Mouse (Mus musculus): ENCODE measurements around the gene Ust.

Ust gene

DNA sequence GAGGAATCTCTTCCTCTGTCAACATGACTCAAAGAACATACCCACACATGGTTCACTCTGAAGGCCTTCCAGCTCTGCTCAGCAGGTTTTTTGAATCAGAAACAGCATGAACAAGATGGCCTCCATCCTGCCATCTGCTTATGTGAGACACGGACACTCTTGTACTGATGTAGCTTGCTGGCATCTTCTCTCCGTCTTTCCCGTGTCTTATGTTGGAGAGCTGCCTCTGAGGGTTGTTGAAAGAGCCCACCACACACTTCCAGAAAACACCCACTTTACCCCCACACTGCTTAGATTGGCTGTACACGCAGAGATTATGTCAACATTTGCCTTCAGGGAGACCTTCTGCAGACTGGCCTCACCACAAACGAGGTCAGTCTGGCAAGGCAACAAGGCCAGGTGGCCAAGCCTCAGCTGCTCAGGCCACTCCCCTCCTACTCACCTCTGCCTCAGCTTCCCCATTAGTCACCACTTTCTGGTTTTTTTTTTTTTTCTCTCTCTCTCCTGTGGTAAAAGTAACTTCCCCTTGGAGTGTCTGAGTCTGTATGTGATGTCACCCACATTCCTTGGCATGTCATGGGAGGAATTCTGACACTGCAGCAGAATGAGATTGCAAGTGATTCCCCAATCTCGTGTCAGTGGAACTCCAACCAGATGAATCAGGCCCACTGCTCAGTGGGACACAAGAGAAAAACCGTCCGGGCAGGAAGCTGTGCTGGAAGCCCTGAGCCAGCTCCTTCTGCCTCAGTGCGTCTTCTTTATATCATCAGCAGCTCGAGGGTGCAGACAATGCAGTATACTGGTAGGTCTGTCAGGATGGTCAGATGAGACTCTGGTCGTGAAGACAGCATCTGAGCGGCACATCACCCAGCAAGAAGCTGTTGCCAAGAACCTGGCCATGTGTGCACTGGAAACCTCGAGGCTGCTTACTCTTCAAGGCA, 19.4 kb downstream of the Ust start:
- no peak for DNase-seq

DNA sequence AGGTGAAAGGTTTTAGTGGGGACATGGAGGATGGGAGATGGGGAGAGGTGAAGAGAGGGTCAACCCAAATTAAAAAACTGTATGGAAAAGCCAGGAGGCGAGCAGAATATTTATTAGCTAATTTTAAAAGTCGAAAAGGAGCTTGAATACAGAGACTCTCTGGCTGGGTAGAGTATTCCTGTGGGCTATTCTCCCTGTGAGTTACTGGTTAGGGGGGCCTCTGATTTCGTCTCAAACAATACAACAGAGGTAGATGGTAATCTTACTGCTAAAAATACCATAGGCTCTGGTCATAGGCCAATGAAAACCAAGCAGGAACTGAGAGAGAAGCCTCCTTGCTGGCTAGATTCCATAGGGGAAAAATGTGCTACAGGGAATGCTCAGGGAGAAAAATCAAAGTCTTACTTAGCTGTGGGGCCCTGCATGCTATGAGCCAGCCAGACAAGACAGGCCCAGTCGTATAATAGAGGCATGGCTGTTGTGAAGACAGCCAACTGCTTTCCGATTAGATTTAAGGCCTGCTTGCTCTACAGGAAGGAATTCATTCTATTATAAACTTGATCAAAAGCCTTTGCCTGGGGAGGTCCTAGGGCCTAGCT, 23.0 kb downstream of the Ust start:
- no peak for DNase-seq

DNA sequence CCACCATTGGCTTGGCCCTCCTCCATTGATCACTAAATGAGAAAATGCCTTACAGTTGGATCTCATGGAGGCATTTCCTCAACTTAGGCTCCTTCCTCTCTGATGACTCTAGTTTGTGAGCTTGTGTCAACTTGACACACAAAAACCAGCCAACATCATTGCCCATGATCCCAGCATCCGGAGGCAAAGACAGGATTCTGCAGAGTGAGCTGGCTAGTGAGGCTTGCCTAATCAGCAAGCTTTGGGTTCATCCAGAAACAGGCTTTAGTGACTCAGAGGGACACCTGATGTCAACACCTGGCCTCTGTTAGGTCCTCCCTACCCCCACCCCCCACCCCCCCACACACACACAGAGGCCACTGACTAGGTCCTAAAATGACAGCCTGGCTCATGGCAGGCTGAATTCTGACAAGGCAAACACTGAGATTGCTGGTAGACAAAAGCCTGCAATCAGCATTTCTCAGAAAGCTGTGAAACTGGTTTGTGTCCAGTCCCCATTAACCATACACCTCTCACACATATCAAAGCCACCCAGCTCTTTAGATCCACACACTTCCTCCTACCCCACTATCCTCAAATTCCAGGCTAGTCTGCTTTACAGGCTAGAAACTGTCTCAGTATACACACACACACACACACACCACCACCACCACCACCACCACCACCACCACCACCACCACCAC, 26.6 kb downstream of the Ust start:
- DNase-seq = no peak

DNA sequence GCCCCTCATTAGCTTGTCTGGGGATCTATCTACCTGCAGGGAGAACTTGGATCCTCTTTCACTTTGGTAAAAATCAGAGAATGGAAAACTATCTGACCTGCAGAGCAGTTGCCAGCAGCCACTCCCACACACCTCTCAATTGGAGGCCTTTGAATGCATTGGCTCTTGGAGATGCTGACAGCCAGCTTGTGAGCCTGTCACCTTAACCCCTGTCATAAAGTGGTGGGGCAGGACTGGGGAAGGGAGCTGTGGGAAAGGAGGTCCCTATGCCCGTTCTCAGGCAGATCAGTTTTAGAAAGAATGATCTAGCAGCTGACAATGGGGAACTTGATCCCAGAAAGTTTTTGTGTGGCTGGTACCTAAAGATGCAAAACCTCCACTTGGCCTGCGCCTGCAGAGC, 31.2 kb downstream of the Ust start:
- DNase-seq = no peak

DNA sequence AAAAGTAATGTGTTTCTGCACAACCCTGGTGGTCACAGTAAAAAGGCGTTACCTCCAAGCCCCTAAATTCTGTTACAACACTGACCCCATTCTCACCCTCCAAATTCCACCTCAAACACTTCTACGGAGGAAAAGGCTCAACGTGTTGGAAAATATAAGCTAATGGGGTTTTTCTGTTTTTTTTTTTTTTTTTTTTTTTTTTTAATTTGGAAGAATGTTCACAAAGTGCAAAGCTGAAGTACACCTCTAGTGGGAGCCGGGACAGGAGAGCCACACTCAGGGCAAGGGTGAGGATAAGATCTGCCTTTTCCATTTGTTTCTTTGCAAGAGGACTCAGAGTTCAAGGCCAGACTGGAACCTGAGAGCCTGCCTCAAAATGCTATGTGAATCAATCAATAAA, 34.1 kb downstream of the Ust start:
- no peak for DNase-seq

DNA sequence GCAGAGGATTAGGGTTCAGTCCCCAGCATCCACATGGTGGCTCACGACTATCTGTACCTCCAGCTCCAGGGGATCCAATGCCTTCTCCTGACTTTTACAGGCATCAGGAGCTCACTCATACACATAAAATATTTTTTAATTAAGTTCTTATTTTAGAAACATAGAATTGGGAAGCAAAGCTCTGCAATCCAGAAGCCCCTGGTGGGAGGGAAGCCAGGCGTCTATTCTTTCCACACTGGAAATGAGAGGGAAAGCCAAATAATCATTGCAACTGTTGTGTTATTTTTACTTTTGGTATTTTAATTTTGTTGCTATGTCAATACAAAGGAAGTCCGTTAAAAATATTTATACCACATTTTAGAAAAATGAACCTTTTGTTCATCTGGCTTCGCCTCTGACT, 35.8 kb downstream of the Ust start:
- no peak for DNase-seq

DNA sequence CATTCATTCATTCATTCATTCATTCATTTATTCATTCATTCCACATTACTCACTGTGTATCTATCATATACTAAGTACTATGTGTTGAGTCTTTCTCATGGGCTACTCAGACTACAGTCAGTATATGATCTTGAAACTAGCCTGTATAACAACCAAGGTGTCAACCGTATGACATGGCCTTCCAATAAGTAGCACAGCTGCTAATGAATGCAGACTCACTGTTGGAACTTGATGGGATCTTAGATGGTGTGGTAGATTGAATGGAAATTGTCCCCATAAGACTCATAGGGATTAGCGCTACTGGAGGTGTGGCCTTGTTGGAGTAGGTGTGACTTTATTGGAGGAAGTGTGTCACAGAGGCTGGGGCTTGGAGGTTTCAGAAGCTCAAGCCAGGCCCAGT, 38.8 kb downstream of the Ust start:
- DNase-seq = no peak

DNA sequence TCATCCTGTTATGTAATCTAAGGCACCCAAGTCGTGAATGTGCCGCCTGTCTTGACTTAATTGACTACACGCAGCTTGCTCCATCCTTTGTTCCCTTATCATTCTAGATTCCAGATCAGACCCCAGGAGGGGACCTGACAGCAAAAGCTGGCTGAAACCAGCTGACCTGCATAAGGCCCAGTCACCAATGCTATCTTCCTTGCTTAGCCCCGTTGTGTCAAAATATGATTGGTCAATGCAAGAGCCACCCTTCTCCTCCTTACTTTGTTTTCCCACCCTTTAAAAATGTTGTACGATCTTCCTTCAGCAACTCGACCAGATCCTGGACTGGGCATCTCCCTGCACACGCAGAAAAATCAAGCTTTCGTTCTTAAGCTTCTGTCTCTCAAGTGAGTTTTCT, 40.7 kb downstream of the Ust start:
- no peak for DNase-seq

DNA sequence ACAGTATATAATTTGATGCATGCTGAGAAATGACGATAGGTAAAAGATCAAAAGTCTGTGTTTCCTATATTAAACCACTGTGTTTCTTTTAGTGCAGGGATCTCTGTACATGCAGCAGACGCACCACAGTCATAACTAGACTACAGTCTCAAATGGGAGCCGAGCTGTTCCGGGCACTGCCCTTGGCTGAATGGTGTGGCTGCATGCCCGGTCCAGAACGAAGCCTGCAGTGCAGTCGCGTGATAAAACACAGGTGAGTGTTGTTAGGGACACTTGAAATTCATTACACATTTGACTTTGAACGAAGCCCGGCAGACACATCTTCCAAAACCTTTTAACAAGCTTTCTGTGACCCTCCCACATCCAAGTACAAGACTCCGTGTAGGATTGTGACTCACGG, 46.6 kb downstream of the Ust start:
- DNase-seq = no peak

DNA sequence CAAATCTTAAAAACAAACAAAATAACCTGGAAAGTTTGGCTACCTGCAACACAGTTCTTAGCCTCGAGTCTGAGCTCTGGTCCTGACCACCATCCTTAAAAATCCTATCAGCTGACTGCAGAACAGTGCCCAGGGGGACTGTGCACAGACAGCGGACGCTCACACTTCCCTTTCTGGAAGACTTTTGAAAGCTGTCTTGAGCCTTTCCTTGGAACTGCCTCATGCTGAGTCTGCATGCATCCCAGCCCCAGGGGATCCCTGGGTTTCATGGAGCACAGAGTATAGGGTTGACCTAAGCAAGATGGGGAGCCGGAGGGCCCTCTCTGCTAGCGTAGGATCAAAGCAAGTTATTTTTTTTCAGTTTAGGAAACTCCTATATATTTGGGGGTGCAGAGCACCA, 47.6 kb downstream of the Ust start:
- no peak for DNase-seq

DNA sequence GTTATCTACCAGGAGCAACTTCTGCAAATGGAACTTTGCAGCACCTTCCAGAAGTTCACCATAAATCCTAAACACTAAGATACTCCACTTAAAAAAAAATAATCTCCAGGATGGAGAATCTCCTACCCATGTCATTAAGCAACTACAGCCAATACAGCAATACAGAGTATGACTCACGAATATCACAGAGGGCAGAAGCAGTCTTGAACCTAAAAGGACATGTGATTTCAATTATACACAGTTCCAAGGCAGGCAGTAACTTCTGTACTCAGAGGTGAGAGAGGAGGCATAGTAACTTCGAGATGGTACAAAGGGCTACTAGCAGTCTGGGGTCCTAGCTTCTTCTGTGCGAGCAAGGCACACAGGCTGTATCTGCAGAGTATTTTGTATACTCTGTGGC, 49.1 kb downstream of the Ust start:
- no peak for DNase-seq

DNA sequence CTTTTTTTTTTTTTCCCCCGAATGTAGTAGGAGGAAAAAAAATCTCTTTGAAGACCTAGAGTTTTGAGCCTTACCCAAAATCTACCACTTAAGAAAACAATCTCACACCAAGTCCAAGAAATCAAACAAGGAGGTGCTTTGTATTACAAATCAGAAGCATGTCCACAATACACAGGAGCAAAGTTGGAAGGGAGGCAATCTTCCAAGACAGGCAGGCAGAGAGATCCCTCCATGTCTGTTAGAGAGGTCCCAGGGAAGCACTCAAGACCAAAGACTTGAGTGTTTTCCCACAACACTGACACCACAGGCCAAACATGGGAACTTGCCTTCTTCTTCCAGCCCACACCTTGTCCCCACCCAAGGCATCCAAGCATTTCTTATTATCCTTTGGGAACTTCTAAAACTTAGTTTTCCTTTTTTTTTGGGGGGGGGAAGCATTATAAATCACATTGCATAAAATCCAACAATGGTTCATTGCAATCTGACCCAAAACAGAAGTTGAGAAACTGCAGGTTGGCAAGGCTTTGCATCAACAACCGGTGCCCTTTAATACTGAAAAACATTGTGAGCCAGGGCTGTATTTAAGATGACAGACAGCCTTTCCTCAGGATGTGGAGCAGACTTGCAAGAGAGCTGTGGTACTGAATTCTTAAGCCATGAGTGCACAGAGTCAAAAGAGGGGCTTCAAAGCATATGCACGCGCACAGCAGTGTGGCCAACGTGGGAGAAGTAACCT, 49.8 kb downstream of the Ust start:
- DNase-seq = no peak

DNA sequence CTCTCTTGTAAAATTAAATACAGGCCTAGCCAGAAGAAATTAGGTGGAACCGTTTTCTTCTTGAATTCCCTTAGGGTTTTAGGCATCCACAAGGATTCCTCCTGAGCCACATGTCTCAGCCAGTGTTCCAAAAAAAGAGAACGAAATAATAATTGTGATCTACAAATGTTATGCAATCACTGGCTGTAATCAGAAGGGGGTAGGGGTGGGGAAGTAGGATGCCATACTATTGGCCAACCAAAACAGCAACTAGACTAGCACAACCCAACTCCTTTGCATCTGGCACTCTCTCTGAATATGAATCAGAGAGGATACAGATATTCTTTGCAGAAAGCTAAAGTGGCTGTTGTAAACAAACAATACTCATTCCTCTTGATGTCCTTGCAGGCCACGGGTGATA, 52.7 kb downstream of the Ust start:
- no peak for DNase-seq

DNA sequence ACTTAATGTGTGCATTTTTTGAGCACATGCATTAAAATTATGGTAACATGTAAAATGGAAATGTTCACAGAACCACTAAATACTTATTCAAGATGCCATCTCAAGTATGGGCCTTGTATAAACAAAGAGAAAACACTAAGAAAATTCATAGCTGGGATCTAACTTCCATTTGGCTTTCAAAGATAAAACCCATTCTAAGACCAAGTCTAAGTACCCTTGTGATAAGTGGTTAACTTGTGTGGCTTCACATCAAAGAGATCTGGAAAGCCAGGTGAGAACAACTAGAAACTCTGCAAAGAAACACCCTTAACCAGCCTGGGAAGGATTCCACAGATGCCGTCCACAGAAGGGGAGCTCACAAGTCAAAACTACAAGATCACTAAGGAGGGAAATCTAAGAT, 53.4 kb downstream of the Ust start:
- DNase-seq = no peak

DNA sequence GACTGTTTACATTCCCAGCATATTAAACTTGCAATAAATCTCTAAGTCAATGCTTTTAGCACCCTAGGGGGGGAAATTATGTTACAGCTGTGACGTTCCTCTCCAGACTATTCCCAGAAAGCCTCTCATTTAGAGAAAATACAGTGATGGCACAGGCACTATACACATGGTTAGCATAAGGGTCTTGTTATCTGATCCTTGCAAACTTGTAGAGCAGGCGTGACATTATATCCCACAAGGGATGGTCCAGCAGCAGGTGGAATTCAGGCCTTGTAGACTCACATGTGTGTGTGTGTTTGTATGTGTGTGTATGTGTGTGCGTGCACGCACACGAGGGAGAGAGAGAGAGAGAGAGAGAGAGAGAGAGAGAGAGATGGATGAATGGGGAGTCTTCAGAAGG, 57.3 kb downstream of the Ust start:
- no peak for DNase-seq

DNA sequence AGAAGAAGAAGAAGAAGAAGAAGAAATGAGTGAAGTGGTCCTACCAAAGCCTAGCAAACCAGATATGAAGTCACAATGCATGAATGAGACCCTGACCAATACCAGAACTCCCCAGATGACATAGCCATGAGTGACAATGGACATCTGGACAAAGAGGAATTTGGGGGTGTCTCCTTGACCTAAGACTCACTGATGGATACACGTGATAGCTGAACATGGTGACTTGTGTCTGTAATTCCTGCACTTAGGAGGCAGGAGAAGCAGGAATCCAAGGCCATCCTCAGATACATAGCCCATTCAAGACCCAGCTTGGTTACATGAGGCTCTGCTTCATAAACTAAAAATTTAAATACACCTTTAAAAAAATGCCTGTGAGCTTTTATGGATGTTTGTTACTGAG, 63.9 kb downstream of the Ust start:
- no peak for DNase-seq

DNA sequence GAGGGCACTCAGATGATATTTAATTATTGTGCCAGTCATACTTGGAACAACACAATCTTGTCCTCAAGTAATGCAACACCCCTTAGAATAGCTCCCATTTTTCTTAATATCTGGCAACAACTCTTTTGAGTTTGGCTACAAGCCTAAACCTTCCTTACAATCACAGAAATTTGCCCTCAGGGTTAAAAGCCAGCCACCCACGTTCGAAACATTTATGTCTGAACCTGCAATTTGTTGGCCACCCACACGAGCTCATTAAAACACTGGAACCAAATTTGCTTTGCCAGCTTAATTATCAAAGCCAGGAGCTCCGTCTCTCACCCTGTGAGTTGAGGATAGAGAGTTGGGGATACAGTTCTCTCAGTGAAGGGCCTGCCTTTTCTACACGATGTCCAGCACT, 70.9 kb downstream of the Ust start:
- DNase-seq = no peak

DNA sequence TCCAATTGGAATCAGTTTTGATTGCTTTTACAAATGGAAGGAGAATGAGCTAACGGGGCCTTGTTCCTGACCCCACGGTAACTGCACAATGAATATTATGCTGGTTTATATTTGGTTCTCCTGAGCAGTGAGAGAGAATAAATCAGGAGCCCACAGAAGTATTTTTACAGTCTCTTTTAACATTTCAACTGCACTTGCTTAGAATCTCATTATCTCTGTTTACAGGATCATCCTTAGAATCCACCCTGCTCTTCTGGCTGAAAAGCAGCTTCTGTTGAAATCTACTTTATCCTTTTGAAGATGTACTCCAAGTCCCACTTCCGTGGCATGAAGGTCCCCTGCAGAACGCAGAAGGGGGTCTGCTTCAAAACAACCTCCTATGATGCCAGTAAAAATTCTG, 71.7 kb downstream of the Ust start:
- DNase-seq = no peak

DNA sequence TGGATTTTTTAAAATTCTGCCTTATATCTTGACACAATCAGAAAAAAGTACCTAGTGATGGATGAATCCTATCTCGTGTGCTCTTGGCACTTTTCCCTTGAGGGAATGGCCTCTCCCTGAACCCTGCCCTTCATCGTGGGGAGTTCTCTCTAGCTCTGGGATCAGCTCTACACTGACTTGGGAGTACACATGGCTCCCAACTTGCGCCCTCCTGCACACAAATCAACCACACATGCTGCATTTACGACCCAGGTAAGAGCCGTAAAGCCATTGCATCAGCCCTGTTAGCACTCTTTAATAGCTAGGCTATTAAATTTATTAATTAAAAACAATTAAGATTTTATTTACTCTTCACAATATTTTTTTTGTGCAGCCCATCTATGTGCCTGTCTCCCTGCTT, 74.6 kb downstream of the Ust start:
- DNase-seq = no peak

DNA sequence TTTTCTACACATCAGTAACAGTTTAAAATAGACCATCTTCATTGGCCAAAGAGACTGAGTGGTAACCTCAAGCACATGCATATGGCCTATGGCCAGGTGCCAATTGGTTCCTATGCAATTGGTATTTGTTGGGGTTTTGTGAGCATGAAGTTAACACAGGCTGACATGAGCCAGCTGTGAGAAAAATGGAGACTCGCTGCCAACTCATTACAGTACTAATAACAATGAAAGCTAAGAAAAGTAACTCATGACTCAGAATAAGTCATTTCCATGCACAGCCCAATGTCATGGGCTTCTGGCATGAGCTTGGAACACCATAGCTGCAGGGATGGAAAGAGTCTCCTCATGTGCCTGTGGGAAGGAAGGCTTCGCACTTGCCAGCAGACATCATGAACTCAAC, 86.8 kb downstream of the Ust start:
- no peak for DNase-seq

DNA sequence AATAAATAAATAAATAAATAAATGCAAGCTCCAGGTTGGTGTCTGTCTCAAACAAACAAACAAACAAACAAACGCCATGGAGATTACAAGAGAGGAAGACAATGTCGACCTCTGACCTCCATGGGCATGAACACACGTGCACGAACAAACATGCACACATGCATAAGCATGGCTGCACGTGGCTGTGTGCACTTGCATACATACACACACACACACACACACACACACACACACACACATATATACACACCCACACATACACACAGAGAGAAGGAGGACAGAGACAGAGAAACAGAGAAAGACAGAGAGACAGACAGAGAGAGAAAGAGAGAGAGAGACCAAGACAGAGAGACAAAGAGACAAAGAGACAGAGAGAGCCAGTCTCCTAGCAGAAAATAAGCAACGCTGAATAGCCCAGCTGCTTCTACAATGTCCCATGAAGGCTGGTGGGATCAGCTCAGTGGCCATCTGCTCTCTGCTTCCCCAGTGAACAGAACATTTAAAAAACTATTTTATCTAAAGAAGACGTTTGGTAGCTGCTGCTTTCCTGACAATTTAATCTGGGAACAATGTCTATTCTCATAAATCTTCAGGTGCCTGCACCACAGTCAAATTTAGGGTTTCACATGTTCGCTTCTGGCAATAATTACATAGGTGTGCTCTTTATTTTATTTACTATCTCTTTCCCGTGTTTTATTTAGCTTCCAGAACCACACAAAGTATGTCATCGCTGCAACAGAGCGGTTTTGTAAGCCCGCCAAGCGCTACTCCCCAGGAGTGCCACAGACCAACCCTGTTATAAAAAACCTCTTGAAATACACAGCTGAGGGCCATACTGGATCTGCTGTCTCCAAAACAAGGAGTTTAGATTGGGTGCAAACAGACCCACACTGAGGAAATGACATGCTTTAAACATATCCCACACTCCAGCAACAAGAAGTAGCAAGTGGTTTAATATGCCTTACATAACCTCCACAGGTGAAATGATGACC, 89.5 kb downstream of the Ust start:
- DNase-seq = no peak

DNA sequence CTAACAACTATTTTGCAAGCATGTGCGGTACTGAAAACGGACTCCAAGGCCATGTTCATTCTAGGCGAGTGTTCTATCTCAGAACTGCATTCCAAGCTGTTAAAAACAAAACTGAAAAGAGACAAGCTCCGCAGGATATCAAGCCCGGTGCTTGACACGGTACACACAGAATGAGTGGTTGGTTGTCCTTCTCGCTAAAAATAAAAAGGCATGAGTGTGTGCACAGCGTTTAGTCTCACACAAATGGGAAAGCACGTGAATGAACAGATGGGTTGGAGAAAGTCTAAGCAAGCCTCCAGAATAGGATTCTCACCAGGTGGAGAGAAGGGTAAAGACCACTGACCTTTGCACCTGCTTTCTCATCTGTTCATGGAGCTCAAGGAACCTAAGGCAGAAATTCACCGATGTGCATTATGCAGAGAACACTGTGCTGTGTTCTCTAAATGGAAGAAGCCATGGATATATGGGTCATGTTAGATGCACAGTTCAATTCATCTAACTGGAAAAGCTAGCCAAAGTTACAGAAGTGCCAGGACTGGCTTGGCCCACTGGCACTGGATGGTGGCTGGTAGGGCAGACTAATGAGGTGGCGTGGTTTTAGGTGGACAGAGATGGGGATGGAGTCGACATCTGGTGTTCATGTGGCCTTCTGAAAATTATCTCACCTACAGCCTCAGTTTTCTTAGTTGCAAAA, 90.8 kb downstream of the Ust start:
- no peak for DNase-seq

Data from B cell, adult 2 months (primary cell).